Mouse (Mus musculus): ENCODE measurements at regions not wholly inside any gene's neighbourhood (a gene's known extent, or its start where the extent isn't known, plus 50 kb on each side); places are given as distances from the start of the nearest gene placed in this dataset.
"Not testable (repeated sequence)": the region's sequence is repeated elsewhere in the genome, so short reads cannot be mapped to it uniquely, and the experiment has no call there.

GRCm38 (mm10) chr12:69524337-69525035 is 58.3 kb downstream of the Vcpkmt start:
- no peak for DNase-seq
- intact Hi-C loops (cut with DNase I): no loop called here

GRCm38 (mm10) chr12:69519869-69520268 is 63.0 kb downstream of the Vcpkmt start:
- no peak for DNase-seq
- intact Hi-C loops (cut with DNase I): no loop called here

- intact Hi-C loops (cut with DNase I): no loop called here
- DNase-seq: no peak
Measured at GRCm38 (mm10) chr12:69519028-69519427, 63.8 kb downstream of the Vcpkmt start.

GRCm38 (mm10) chr12:69517616-69518015 is 65.2 kb downstream of the Vcpkmt start:
- intact Hi-C loops (cut with DNase I): no loop called here

GRCm38 (mm10) chr12:69516314-69516916 is 66.4 kb downstream of the Vcpkmt start:
- DNase-seq: no peak

More at GRCm38 (mm10) chr12:69517616-69518015, 65.2 kb downstream of the Vcpkmt start:
- DNase-seq: no peak

GRCm38 (mm10) chr12:69515850-69516249 is 67.0 kb downstream of the Vcpkmt start:
- DNase-seq: no peak
- intact Hi-C loops (cut with DNase I): no loop called here

More at GRCm38 (mm10) chr12:69516314-69516916, 66.4 kb downstream of the Vcpkmt start:
- intact Hi-C loops (cut with DNase I): no loop called here

- intact Hi-C loops (cut with DNase I): no loop called here
- peak in 1 of 2 experiments; percentile 37 for DNase-seq
Measured at GRCm38 (mm10) chr12:69515117-69515516, 67.7 kb downstream of the Vcpkmt start.

GRCm38 (mm10) chr12:69513166-69513565 is 69.7 kb downstream of the Vcpkmt start:
- intact Hi-C loops (cut with DNase I): no loop called here
- DNase-seq: no peak

- no peak for DNase-seq
- intact Hi-C loops (cut with DNase I): no loop called here
Measured at GRCm38 (mm10) chr12:69510736-69511135, 72.1 kb downstream of the Vcpkmt start.

GRCm38 (mm10) chr12:69509180-69509579 is 73.6 kb downstream of the Vcpkmt start:
- intact Hi-C loops (cut with DNase I); DNase-seq: not testable (repeated sequence)

GRCm38 (mm10) chr12:69507906-69508305 is 74.9 kb downstream of the Vcpkmt start:
- no peak for DNase-seq

GRCm38 (mm10) chr12:69507333-69507732 is 75.5 kb downstream of the Vcpkmt start:
- DNase-seq: no peak
- intact Hi-C loops (cut with DNase I): no loop called here

More at GRCm38 (mm10) chr12:69507906-69508305, 74.9 kb downstream of the Vcpkmt start:
- intact Hi-C loops (cut with DNase I): no loop called here

- intact Hi-C loops (cut with DNase I): loop anchor here (1.0 to 2.0 kb wide), 4 partner anchors 35 to 130 kb away; partner anchors contain the start of genes Arf6 and Gm9887
- DNase-seq: no peak
Measured at GRCm38 (mm10) chr12:69502706-69503070, 80.1 kb downstream of the Vcpkmt start.

- intact Hi-C loops (cut with DNase I): loop anchor here (1.0 to 2.0 kb wide), 5 partner anchors 15 to 130 kb away; partner anchors contain the start of genes Arf6 and Gm9887
- peak; percentile 79 to 85 for DNase-seq
Measured at GRCm38 (mm10) chr12:69501783-69502705, 80.8 kb downstream of the Vcpkmt start.

- DNase-seq: no peak
- intact Hi-C loops (cut with DNase I): loop anchor here (2.0 kb wide), 1 partner anchor 15 kb away; no protein-coding TSS in a partner anchor
Measured at GRCm38 (mm10) chr12:69501346-69501730, 81.5 kb downstream of the Vcpkmt start.

GRCm38 (mm10) chr12:69500600-69501345 is 82.1 kb downstream of the Vcpkmt start:
- intact Hi-C loops (cut with DNase I): loop anchor here (2.0 kb wide), 1 partner anchor 14 kb away; no protein-coding TSS in a partner anchor
- DNase-seq: peak; percentile 68 to 73

- intact Hi-C loops (cut with DNase I): loop anchor here (2.0 kb wide), 1 partner anchor 48 kb away; no protein-coding TSS in a partner anchor
- peak; percentile 73 to 75 for DNase-seq
Measured at GRCm38 (mm10) chr12:69497121-69497520, 85.7 kb downstream of the Vcpkmt start.

- intact Hi-C loops (cut with DNase I): loop anchor here (2.0 kb wide), 1 partner anchor 48 kb away; no protein-coding TSS in a partner anchor
- DNase-seq: peak; percentile 21 to 30
Measured at GRCm38 (mm10) chr12:69496341-69496904, 86.4 kb downstream of the Vcpkmt start.

GRCm38 (mm10) chr12:69495776-69496175 is 87.1 kb downstream of the Vcpkmt start:
- DNase-seq: no peak
- intact Hi-C loops (cut with DNase I): loop anchor here (2.0 kb wide), 1 partner anchor 47 kb away; no protein-coding TSS in a partner anchor
